Mouse (Mus musculus) heart, adult 2 months (tissue): ENCODE results near the gene Nod1.

Source experiments
- CTCF ChIP-seq: fragments of 200-600 bp; IDR thresholded peaks from 2 replicates; pipeline ENCODE4 v1.8.1; 2022; ENCODE audit warnings: antibody characterized with exemption, mild to moderate bottlenecking, moderate library complexity
- EP300 ChIP-seq: fragments of 200-500 bp; IDR thresholded peaks from 2 replicates; pipeline ENCODE4 v1.6.1; 2011; ENCODE audit warnings: low read depth, low read length, control low read depth; ENCODE audit not compliant: insufficient read depth
- POLR2A ChIP-seq: fragments of 200-500 bp; IDR thresholded peaks from 2 replicates; pipeline ENCODE4 v1.6.1; 2011; ENCODE audit warnings: mild to moderate bottlenecking, low read depth, low read length, control low read depth; ENCODE audit not compliant: insufficient read depth

DNA sequence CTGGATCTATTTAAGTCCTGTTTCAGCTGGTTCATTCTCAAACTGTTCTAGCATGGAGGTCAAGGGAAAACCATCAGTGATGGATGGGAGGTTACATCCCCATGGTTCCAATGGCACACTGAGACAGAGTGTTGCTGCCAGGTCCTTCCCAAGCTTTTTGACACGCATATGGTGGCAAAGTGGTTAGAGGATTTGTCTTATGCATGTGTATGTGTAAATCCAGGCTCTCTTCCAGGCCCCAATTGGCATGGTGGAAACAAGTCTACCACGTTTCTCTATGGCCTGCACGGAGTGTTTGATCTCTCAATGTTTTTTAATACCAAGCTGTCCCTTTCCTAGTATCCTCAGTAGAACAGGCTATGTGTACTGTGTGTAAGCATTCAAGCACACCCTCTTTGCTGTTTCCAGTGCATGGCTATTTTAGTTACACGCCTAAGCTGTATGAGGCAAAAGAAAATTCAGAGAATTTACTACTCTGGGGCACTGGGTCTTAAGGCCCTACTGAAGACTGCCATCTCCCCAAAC, 11.2 kb upstream of the Nod1 start:
- TF ChIP-seq POLR2A (no peak), CTCF (no peak), EP300 (no peak)
